Mouse (Mus musculus): ENCODE results near the gene Gm5724.

The Gm5724 gene

GRCm38 (mm10) chr6:141773710-141774109 lies at the start of gene Gm5724:
Gene Gm5724 (minus strand): TSS chr6:141773810.
- DNase-seq (ENCODE audit: low spot score): no peak

- peak; percentile 84 for DNase-seq (ENCODE audit: low spot score)
Observed at GRCm38 (mm10) chr6:141797837-141798236, 24.2 kb upstream of the Gm5724 start.

DNA sequence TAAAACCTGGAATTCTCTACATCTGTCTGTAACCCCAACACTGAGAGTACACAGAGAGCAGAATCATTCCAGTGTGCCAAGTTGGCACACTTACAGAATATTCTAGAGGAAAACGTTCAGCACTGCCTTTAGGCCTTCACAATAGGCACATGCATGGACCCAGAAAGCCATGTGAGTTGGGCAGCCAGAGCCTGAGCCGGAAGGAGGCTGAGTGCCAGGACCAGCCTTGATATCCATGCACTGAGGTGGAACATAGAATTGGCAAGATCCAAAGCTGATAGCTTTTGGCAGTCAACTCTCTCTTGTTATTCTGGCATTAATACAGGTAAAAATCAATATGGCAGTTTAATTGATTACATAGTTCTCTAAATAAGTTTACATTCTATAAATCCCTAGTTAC lies 866 bp upstream of the Gm5724 start:
- no peak for DNase-seq (ENCODE audit: low spot score)

DNA sequence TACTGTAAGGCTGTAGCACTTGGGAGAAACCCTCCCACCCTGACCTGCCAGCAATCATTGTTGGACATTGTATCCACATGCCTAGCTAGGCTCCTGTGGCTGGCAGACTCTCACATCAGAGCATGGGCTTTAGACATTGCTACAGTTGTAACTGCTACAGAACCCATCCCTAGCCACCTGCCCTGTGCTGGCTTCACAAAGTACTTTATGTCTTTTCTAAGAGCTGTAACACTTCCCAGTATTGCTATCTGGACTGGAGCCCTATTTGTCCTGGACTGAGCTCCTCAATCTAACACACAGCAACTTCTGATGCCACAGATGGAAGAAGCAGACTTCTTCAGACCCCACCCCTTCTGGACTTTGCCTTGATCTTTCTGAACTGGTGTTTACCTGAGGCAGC lies 82.4 kb downstream of the Gm5724 start:
- no peak for DNase-seq (ENCODE audit: low spot score)

DNA sequence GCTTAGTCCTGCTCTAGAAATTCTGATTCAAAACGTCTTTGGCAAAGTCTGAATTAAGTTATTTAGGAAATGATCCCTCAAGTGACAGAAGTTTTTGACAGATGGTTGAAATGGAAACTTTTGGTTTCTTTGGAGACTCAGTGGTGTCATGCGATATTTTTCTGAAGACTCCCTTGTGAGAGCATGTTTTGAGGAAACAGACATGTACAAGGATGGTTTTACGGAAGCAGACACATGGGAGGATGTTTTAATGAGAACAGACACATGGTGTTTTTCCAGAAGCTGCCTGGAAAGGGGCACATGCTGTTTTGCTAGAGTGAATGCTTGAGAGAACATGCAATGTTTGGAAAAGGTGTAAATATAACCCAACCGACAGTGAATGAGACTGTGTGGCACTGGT lies 86.6 kb downstream of the Gm5724 start:
- DNase-seq (ENCODE audit: low spot score): no peak
